Mouse (Mus musculus) retina, embryonic 14.5 days (tissue): ENCODE data around the gene Bfsp1.

Source experiments
- DNase-seq: peaks from one replicate; pipeline ENCODE4 v3.0.0-alpha.2; 2015; ENCODE audit warnings: low spot score

Bfsp1 gene

GRCm38 (mm10) chr2:143853447-143853846, 9.5 kb downstream of the Bfsp1 start:
- DNase-seq, result no peak

DNA sequence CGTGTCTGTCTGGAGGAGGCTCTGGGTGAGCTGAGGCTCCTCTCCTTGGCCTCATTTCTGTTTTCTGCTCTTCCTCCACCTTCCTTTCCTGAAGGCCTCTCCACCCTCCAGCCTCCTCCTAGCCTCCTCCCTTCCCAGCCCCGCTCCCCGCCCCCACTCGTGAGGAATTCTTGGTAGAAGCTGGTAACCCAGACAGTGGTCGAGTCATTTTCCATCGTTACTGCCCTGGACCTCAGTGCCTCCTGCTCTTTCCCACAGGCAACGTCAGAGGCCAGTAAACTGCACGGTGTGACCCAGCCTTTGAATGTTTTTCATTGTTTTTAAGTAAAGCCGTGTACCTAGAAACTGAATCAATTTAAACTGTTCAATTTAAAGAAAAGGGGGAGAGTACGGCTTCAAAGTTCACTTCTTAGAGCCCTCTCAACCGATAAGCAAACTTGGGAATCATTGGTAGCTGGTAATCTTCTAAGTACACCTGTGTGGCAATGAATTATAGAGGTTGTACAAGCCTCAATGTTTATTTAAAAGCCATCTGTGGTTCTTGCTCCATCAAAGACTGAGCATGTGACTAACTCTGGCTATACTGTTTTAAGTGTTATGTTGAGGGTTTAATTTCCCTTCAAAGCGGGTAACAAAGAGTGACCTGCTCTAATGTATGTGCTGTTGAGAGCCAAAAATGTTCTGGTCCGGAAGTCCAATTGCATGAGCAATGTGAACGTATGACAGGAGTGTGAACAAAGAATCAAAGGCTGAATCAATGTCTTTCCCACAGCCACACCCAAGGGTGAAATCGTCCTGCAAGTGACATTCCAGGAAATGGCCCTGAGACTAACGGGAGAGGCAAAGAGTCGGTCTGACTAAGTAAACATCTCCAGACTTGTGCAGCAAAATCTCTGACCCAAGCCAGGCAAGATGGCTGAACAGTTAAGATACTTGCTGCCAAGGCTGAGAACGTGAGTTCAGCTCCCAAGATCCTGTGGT, 10.4 kb downstream of the Bfsp1 start:
- no peak for DNase-seq

GRCm38 (mm10) chr2:143851354-143852221, 11.4 kb downstream of the Bfsp1 start:
- no peak for DNase-seq

GRCm38 (mm10) chr2:143847291-143847690, 15.7 kb downstream of the Bfsp1 start:
- no peak for DNase-seq

- no peak for DNase-seq
Observed at GRCm38 (mm10) chr2:143846799-143847198, 16.2 kb downstream of the Bfsp1 start.

DNA sequence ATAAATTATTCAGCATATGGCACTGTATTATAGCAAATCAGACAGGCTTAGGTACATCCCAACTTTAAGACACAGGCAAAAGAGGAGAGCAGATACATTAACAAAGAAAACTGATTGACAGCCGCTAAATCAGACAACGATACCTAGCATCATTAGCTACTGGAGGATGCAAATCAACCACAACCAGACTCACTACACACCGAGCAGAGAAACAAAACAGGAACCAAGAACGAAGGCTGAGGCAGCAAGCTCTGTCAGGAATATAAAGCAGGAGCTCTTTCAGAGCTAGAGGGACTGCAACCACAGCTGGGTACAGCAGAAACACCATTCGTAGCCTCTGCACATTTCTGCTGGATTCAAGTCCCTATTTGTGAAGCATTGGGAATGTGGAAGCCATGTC, 18.2 kb downstream of the Bfsp1 start:
- no peak for DNase-seq

DNA sequence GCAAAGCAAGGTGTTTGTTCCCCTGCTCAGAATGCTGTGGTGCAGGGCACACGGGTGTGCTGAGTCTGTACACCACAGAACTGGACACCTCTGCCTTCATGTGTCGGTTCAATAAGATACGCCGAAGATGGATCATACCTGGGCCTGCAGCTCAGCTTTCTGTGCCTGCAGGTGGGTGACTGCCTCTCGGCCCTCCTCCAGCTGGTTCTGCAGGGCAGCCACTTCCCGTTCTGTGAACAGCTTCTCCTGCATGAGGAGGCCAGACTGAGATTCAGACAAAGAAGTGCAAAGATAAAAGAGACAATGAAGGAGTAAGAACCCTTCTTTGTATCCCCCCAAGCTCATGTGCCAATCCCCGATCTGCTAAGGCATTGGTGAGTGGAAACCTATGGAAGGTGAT, 21.4 kb downstream of the Bfsp1 start:
- no peak for DNase-seq

DNA sequence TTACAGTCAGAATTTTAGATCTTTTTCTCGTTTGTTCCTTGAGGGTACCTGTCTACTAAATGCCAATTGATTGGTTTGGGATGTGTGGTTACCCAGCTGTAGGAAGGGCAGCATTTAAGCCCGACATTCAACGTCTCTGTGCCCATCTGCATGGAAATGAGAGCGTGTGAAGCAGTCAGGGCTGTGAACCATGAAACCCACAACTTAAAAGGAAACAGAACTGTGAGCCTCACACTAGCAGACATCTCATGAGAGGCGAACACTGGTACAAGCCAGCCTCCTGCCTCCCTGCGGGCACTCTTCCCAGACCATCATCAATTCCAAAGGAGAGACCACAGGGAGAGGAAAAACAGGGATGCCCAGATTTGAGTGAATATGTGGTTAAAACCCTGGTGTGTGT, 22.1 kb downstream of the Bfsp1 start:
- no peak for DNase-seq

GRCm38 (mm10) chr2:143839458-143839857, 23.5 kb downstream of the Bfsp1 start:
- no peak for DNase-seq

GRCm38 (mm10) chr2:143838698-143839097, 24.3 kb downstream of the Bfsp1 start:
- no peak for DNase-seq

GRCm38 (mm10) chr2:143837291-143837701, 25.7 kb downstream of the Bfsp1 start:
- DNase-seq, result peak; percentile 95

DNA sequence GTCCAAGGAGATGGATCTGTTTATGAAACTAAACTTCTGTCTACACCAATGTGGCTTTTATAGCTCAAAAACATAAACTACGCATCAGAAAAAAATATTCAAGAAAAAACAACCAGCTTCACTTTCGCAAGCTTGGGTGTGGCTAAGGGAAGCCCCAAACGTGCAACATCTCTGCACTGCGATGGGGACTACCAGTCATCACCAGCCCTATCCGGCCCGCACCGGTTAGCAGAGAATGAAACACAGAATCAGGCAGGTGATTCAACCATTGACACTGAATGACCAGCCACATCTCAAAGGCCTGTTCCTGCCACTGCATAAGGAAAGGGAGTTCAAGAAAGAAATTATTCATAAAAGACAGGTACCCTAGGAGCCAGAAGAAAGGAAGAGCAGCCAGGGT, 27.2 kb downstream of the Bfsp1 start:
- DNase-seq, result no peak

DNA sequence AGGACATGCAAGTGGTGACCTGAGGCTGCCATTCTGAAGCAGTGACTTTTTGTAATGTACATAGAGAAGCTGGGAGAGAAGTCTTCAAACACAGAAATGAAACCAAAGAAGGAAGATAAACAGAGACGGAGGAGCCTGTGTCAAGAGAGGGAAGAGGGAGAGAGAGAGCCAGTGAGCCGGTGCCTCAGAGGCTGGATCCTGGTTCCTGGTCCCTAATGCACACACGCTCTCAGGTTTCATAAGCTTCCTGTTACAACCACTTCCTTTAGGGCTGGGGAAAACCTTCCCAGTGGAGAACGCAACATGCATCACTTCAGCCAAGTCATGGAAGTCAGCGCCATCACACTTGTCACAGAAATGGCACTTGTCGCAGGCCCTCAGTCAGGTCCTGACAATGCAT, 28.9 kb downstream of the Bfsp1 start:
- no peak for DNase-seq

DNA sequence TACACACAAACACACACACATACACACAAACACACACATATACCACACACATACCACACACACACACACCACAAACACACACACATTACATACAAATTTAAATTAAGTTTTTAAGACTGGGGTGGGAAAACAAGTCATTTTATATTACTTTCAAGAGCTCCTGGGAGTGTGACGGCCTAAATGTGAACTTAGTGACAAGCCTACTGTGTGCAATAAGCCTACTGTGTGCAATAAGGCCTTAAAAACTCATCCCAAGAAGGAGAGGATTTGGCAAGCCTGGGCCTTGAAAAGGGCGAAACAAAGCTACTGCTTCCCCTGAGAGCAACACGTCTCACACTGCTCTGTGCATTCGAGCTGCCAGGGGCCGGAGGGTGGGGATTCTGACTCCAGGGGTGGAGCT, 30.3 kb downstream of the Bfsp1 start:
- no peak for DNase-seq

DNA sequence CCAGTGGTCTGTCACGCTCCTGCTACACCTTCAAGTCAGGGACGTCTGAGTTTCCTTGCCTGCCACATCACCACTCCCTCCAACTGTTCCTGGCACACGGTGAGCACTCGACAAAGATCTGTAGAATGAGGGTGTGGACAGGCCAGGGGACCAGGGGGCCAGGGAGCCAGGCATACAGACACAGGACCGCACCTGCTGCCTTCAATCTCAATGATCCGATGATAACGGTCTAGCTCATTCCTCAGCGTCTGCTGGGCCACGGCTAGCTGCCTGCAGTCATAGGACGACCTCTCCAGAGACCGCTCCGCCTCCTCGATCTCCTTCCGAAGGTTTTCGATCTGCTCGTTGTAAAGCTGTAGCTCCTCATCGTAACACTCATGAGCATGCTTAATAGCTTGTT, 31.3 kb downstream of the Bfsp1 start:
- peak; percentile 17 for DNase-seq

GRCm38 (mm10) chr2:143813461-143813860, 49.5 kb downstream of the Bfsp1 start:
- DNase-seq, result no peak

GRCm38 (mm10) chr2:143812262-143812661, 50.7 kb downstream of the Bfsp1 start:
- DNase-seq, result no peak

DNA sequence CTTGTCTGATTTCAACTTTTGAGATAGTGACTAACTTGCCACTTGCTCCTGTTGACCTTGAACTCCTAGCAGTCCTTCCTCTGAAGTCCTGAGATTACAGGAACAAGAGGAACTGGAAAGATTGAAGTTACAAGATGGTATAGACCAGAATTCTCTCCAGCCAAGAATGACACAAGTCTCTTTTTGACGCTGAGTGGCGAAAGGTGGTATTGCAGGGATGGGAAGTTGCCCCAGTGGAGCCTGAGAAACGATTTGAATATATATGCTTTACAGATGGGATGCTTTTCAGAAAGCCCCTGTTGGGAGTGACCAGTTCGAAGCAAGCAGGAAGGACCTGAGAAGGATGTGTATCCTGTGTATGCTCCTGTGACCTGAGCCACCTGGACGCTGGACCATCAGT, 54.2 kb downstream of the Bfsp1 start:
- no peak for DNase-seq

DNA sequence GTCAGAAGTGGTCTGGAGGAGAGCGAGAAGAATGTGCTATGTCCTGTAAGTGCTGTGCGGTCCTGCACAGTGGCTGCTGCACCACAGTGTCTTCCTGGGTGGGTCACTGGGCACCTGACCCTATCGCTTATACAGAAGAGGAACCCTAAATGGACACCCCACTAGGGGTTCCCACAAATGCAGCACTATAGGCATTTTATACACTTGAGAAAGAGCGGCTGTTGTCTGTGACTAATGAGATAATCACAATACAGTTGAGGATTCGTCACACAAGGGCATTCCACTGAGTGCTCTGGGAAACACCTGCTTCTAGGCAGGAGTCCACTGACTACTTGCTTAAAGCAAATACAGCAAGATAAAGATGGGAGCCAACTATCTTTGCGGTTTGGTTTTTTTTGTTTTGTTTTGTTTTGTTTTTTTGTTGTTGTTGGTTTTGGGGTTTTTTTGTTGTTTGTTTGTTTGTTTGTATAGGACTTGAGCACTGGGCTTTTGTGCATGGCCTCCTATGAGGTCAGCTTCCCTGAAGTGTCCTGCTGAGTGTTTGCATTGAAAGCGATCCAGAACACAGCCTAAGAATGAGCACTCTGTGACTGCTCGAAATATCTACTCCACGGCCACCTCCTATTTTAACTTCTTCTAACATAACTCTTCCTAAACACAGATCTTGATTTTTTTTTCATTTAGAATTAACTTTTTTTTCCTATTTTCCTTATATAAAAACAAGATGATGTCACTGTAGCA, 55.9 kb downstream of the Bfsp1 start:
- no peak for DNase-seq

GRCm38 (mm10) chr2:143806140-143806923, 56.6 kb downstream of the Bfsp1 start:
- DNase-seq, result peak; percentile 15

DNA sequence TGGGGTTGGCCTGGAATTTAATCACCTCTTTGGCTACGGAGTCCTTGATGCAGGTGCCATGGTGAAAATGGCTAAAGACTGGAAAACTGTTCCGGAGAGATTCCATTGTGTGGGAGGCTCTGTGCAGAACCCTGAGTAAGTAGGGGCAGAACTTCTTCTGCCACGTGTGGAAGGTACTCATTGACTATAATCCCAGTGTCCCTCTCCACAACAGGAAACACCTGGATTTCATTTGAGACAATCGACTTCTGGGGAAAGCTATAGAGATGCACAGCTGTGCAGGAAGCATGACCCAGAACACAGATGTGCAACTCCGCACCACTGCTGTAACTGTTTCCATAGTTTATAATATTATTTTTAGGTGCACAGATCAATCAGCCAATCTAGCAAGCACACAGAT, 61.9 kb downstream of the Bfsp1 start:
- DNase-seq, result no peak
